Mouse (Mus musculus) hindbrain, embryonic 13.5 days (tissue): Measurements from ENCODE around the gene Sorcs3. TPM values are rescaled to one million over a fixed set of nuclear protein-coding genes. Genes with fewer than 3 reads are reported as not detected.

Experiments
- ATAC-seq: fragments of 200-750 bp; cut with Nextera tagmentation; 2 replicates; pipeline ENCODE4 v1.8.0; 2017; ENCODE audit warnings: moderate TSS enrichment; ENCODE audit not compliant: low FRiP score
- H3K27ac ChIP-seq: fragments of 300-500 bp; sonication (generic); 2 replicates; pipeline ENCODE4 v1.5.1; 2015; ENCODE audit warnings: inconsistent platforms, mild to moderate bottlenecking, moderate library complexity
- H3K27me3 ChIP-seq: fragments of 300-500 bp; sonication (generic); 2 replicates; pipeline ENCODE4 v1.6.1; 2015; ENCODE audit warnings: mild to moderate bottlenecking, inconsistent platforms
- H3K36me3 ChIP-seq: fragments of 300-500 bp; sonication (generic); 2 replicates; pipeline ENCODE4 v1.6.1; 2015; ENCODE audit warnings: mild to moderate bottlenecking, inconsistent platforms
- H3K4me1 ChIP-seq: fragments of 300-500 bp; sonication (generic); replicated peaks from 2 replicates; pipeline ENCODE4 v1.6.1; 2015; ENCODE audit warnings: inconsistent platforms
- H3K4me2 ChIP-seq: fragments of 300-500 bp; sonication (generic); 2 replicates; pipeline ENCODE4 v1.6.1; 2015; ENCODE audit warnings: inconsistent platforms, mild to moderate bottlenecking, moderate library complexity
- H3K4me3 ChIP-seq: fragments of 300-500 bp; sonication (generic); 2 replicates; pipeline ENCODE4 v1.5.1; 2015; ENCODE audit warnings: mild to moderate bottlenecking, inconsistent platforms
- H3K9ac ChIP-seq: fragments of 300-500 bp; sonication (generic); 2 replicates; pipeline ENCODE4 v1.6.1; 2015; ENCODE audit warnings: mild to moderate bottlenecking, inconsistent platforms
- H3K9me3 ChIP-seq: fragments of 300-500 bp; sonication (generic); 2 replicates; pipeline ENCODE4 v1.6.1; 2016; ENCODE audit warnings: inconsistent platforms
- WGBS: fragments of 180-500 bp; shearing (Covaris S2); methylation state at CpG from one replicate; pipeline ENCODE4 v1.1.7; 2015; 5-methylcytosine and 5-hydroxymethylcytosine counted together
- polyA plus RNA-seq: library from polyadenylated mRNA; unstranded; fragments of >200 nt; fragmentation: Nextera tagmentation; extraction: Ambion mirVana; gene quantifications from 2 replicates; pipeline ENCODE4 v1.2.1, GENCODE M21; 2015

Gene Sorcs3
- polyA plus RNA-seq, 1 experiment from 2014 or later = 10.9 TPM

DNA sequence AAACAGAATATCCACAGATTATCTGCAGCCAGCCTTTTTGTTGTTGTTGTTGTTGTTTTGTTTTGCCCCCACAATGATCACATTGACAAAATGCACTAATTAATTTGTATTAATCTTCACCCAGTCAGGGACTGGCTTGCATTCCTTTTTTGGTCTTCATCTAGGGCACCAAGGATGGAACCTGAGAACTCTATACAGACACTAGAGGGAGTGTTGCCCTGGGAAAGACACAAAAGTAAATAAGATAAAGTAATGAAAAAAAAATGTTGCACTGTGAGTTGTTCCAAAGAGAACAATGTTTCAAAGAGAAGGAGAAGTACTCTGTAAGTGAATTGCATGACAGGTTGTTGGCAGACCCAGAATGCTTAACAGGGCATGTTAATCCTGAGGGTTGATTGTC lies 9.6 kb downstream of the Sorcs3 start:
- Histone ChIP-seq H3K4me2 (no peak overlapping the region), H3K27ac (no peak overlapping the region), H3K9ac (no peak overlapping the region), H3K4me1 (peaks cover 2% of the 10 kb centered on the region), H3K27me3 (no peaks in the 10 kb centered on the region), H3K4me3 (no peak overlapping the region), H3K36me3 (no peaks in the 10 kb centered on the region), H3K9me3 (peaks cover 11% of the 10 kb centered on the region)
- no peak for ATAC-seq

DNA sequence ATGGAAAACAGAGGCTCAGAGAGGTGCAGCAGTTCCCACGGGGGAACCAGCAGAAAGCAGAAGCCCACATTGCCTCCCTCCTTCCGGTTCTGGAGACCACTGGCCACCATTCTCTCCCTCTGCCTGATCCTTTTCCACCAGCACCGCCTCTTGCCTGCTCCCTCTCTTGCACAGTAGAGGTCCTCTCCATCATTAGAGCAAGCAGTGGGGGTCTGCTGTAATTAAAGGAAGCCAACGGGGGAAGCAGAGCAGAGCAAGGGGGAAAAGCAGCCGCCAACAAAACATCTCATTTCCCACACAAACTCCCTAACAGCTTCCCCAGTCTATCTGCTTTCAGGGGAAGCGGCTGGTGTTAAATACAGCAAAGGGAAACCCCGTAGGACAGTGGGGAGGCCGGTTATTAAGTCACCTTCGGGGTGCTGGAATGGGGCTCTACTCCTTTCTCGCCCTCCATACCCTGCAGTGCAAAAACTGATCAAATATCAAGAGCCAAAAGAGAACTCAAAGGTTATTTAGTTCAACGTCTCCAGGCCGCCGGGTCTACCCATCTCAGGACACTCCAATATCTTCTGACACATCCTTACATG lies 32.1 kb downstream of the Sorcs3 start:
- Histone ChIP-seq H3K9me3 (no peaks in the 10 kb centered on the region), H3K27ac (no peak overlapping the region), H3K4me3 (no peak overlapping the region), H3K9ac (no peak overlapping the region), H3K36me3 (no peaks in the 10 kb centered on the region), H3K4me1 (peaks cover 29% of the 10 kb centered on the region), H3K4me2 (peak overlapping the region; percentile 32), H3K27me3 (peaks cover 20% of the 10 kb centered on the region)
- 31% methylated on average over 13 of the region's 13 CpGs for WGBS
- ATAC-seq = 0 out of 2 replicates have a peak, but pooled peaks have one; percentile 32

GRCm38 (mm10) chr19:48238391-48238790 lies 32.6 kb downstream of the Sorcs3 start:
- 43% methylated on average over 9 of the region's 9 CpGs for WGBS
- no peak overlapping the region for H3K27ac ChIP-seq
- no peak overlapping the region for H3K4me3 ChIP-seq
- no peaks in the 10 kb centered on the region for H3K9me3 ChIP-seq
- ATAC-seq = 0 out of 2 replicates have a peak, but pooled peaks have one; percentile 47
- H3K27me3 ChIP-seq = peaks cover 20% of the 10 kb centered on the region
- no peak overlapping the region for H3K9ac ChIP-seq
- no peaks in the 10 kb centered on the region for H3K36me3 ChIP-seq
- peaks cover 30% of the 10 kb centered on the region for H3K4me1 ChIP-seq
- peak overlapping the region; percentile 32 for H3K4me2 ChIP-seq

DNA sequence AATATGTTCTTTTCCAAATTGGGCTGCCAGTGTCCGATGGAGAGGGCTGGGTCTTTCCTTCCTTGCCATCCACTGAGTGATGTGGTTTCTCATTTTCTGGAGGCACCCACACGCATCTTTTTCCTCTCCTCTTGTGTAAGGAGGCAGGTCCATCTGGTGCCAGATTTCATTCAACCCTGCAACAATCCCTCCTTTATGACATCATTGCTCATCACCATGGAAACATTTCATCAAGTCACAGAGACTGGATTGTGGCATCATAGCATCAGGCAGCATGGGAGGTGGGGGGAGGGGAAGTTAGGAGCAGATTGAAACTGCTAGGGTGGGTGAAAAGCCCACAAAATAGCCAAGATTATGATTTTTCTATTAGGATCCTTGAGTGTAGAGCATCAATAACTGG lies 35.1 kb downstream of the Sorcs3 start:
- ATAC-seq = peak; percentile 62
- Histone ChIP-seq H3K4me3 (no peak overlapping the region), H3K36me3 (no peaks in the 10 kb centered on the region), H3K9me3 (no peaks in the 10 kb centered on the region), H3K4me1 (peaks cover 30% of the 10 kb centered on the region), H3K27me3 (peaks cover 16% of the 10 kb centered on the region), H3K9ac (no peak overlapping the region), H3K27ac (no peak overlapping the region), H3K4me2 (no peak overlapping the region)
- 24% methylated on average over 2 of the region's 2 CpGs for WGBS

DNA sequence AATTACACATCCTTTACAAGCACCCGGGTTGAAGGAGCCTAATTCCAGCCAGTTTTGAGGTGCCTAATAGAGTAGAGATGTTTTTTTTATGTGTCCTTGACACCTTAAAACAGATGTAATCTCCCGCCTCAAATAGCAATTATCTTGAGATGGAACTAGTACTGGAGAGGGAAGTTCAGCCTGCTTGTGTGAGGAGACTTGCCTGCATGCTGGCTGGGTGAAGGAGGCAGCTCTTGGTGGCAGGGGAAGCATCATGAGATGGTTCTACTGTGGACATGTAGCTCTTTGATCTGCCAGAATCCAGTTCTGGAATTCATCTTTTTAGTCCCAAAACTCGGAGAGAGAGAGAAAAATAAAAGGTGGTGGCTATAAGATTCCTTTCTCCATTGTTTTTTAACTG lies 38.2 kb downstream of the Sorcs3 start:
- 83% methylated on average over 3 of the region's 3 CpGs for WGBS
- no peak overlapping the region for H3K4me3 ChIP-seq
- no peaks in the 10 kb centered on the region for H3K9me3 ChIP-seq
- peaks cover 3% of the 10 kb centered on the region; the same call in 1 of the 2 replicates for H3K27me3 ChIP-seq
- no peak overlapping the region for H3K27ac ChIP-seq
- H3K4me2 ChIP-seq = no peak overlapping the region
- H3K9ac ChIP-seq = no peak overlapping the region
- no peaks in the 10 kb centered on the region for H3K36me3 ChIP-seq
- peaks cover 12% of the 10 kb centered on the region for H3K4me1 ChIP-seq
- ATAC-seq = no peak

- Histone ChIP-seq H3K27ac (no peak overlapping the region), H3K9me3 (no peaks in the 10 kb centered on the region), H3K36me3 (no peaks in the 10 kb centered on the region), H3K9ac (no peak overlapping the region), H3K4me3 (no peak overlapping the region), H3K4me1 (peaks cover 8% of the 10 kb centered on the region; the same call in 1 of the 2 replicates), H3K4me2 (no peak overlapping the region), H3K27me3 (no peaks in the 10 kb centered on the region)
- no peak for ATAC-seq
- WGBS = 75% methylated on average over 7 of the region's 7 CpGs
Measured at GRCm38 (mm10) chr19:48259223-48259622, 53.4 kb downstream of the Sorcs3 start.

GRCm38 (mm10) chr19:48260671-48261070 lies 54.8 kb downstream of the Sorcs3 start:
- Histone ChIP-seq H3K4me1 (peaks cover 8% of the 10 kb centered on the region; the same call in 1 of the 2 replicates), H3K9me3 (no peaks in the 10 kb centered on the region), H3K27me3 (no peaks in the 10 kb centered on the region), H3K4me3 (no peak overlapping the region), H3K27ac (no peak overlapping the region), H3K36me3 (no peaks in the 10 kb centered on the region), H3K4me2 (no peak overlapping the region), H3K9ac (no peak overlapping the region)
- ATAC-seq = no peak
- 89% methylated on average over 8 of the region's 8 CpGs for WGBS

GRCm38 (mm10) chr19:48263750-48264149 lies 57.9 kb downstream of the Sorcs3 start:
- ATAC-seq = no peak
- Histone ChIP-seq H3K27ac (no peak overlapping the region), H3K27me3 (no peaks in the 10 kb centered on the region), H3K36me3 (no peaks in the 10 kb centered on the region), H3K4me3 (no peak overlapping the region), H3K9me3 (no peaks in the 10 kb centered on the region), H3K4me2 (no peak overlapping the region), H3K9ac (no peak overlapping the region), H3K4me1 (peaks cover 8% of the 10 kb centered on the region; the same call in 1 of the 2 replicates)
- WGBS = 31% methylated on average over 5 of the region's 5 CpGs

DNA sequence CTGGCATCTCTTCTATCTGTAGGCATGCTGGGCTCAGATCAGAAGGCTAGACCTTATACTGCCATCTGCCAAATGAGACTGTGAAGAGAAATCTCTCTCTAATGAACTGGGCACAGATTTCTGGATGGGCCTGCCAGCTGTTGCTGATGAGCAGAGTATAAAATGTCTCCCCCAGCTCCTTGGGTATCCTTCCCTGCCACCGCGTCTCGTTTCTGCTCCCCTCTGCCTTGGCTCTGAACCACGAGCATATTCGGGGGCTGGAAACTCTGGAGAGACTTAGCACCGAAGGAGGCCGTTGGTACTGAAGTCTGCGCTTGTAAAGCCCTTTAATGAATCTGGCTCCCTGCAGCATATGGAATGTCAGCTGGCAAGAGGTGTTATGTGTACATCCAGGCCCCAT lies 74.4 kb downstream of the Sorcs3 start:
- H3K4me2 ChIP-seq = no peak overlapping the region
- WGBS = 56% methylated on average over 8 of the region's 8 CpGs
- H3K4me1 ChIP-seq = peaks cover 25% of the 10 kb centered on the region
- no peaks in the 10 kb centered on the region for H3K36me3 ChIP-seq
- no peak overlapping the region for H3K9ac ChIP-seq
- H3K9me3 ChIP-seq = no peaks in the 10 kb centered on the region
- H3K27ac ChIP-seq = no peak overlapping the region
- no peak for ATAC-seq
- H3K27me3 ChIP-seq = no peaks in the 10 kb centered on the region
- no peak overlapping the region for H3K4me3 ChIP-seq

DNA sequence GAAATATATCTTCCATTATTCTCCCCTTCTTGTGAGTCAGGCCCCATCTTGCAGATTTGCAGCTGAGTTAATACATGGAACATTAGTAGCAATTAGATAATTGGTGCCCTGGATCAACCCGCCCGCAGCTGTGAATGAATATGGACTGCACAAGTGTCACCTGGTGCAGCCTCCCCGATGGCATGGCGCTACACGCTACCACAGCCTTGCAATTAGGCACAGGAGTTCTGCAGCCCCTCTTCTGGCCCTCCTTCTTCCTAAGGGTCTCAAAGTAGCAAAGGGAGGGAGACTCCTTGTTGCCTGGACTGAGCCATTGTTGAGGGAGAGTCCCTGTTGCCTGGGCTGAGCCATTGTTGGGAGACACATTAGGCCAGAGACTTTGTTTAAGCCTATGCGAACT lies 76.4 kb downstream of the Sorcs3 start:
- Histone ChIP-seq H3K27me3 (0 out of 2 replicates have a peak, but pooled peaks cover 3% of the 10 kb centered on the region), H3K27ac (no peak overlapping the region), H3K9me3 (no peaks in the 10 kb centered on the region), H3K4me1 (peaks cover 25% of the 10 kb centered on the region), H3K36me3 (no peaks in the 10 kb centered on the region), H3K9ac (no peak overlapping the region), H3K4me2 (no peak overlapping the region), H3K4me3 (no peak overlapping the region)
- peak; percentile 50; the same call in 1 of the 2 replicates for ATAC-seq
- 40% methylated on average over 6 of the region's 6 CpGs for WGBS

DNA sequence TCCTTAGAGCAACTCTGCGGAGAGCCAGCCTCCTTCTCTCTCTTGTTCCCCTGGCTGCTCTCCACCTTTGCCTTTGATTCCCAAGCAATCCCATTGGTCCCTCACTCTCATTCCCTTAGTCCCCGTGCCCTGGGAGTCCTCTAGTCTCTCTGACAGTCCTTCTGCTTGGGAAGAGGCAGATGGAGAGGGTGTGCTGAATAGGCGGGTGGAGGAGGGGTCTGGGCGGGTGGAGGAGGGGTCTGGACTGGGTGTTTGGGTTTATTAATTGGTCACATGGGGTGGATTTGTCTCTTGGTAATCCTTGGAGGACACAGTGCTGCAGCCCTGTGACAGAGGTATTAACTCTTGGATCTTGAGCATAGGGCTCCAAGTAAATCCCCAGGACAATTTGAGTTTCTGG lies 77.4 kb downstream of the Sorcs3 start:
- H3K27me3 ChIP-seq = 0 out of 2 replicates have a peak, but pooled peaks cover 3% of the 10 kb centered on the region
- no peaks in the 10 kb centered on the region for H3K9me3 ChIP-seq
- H3K36me3 ChIP-seq = no peaks in the 10 kb centered on the region
- H3K4me1 ChIP-seq = peaks cover 25% of the 10 kb centered on the region
- peak; percentile 50; the same call in 1 of the 2 replicates for ATAC-seq
- no peak overlapping the region for H3K4me2 ChIP-seq
- 18% methylated on average over 4 of the region's 4 CpGs for WGBS
- H3K27ac ChIP-seq = no peak overlapping the region
- no peak overlapping the region for H3K9ac ChIP-seq
- no peak overlapping the region for H3K4me3 ChIP-seq

GRCm38 (mm10) chr19:48285602-48286225 lies 79.9 kb downstream of the Sorcs3 start:
- Histone ChIP-seq H3K9me3 (no peaks in the 10 kb centered on the region), H3K4me1 (peaks cover 25% of the 10 kb centered on the region), H3K4me3 (no peak overlapping the region), H3K9ac (no peak overlapping the region), H3K27me3 (0 out of 2 replicates have a peak, but pooled peaks cover 5% of the 10 kb centered on the region), H3K36me3 (no peaks in the 10 kb centered on the region), H3K4me2 (no peak overlapping the region), H3K27ac (no peak overlapping the region)
- ATAC-seq = no peak
- 75% methylated on average over 10 of the region's 10 CpGs for WGBS

DNA sequence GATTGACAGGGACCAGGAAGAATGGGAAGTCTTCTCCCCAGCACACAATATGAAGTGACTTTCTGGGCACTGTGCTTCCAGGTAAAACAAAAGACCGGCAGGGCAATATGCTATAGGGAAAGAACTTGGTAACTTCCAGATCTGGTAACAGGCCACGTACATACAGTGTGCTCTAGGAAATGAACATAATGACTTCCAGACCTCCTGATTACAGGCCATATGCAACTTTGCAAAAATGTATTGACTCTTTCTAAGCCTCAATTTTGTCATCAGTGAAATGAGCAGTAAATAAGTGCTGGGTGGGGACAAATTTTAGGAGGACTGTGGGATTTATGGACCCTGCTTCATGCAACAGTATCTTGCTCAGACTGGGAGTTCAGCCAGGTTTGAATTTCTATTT lies 88.4 kb downstream of the Sorcs3 start:
- WGBS = 95% methylated on average over 2 of the region's 2 CpGs
- no peak overlapping the region for H3K27ac ChIP-seq
- H3K9me3 ChIP-seq = no peaks in the 10 kb centered on the region
- H3K36me3 ChIP-seq = no peaks in the 10 kb centered on the region
- no peak for ATAC-seq
- no peak overlapping the region for H3K9ac ChIP-seq
- H3K4me2 ChIP-seq = no peak overlapping the region
- no peaks in the 10 kb centered on the region for H3K27me3 ChIP-seq
- H3K4me1 ChIP-seq = 0 out of 2 replicates have a peak, but pooled peaks cover 3% of the 10 kb centered on the region
- H3K4me3 ChIP-seq = no peak overlapping the region
